Mouse (Mus musculus): ENCODE measurements around the gene Amigo1.

The Amigo1 gene

GRCm38 (mm10) chr3:108186098-108187047 lies at the start of gene Amigo1:
TSS of gene Amigo1 (plus strand) at chr3:108186335.
- TF ChIP-seq POU5F1 (IDR thresholded peaks at IDR 0.05; ENCODE audit: borderline replicate concordance, low read length) (no peak), NANOG (IDR thresholded peaks at IDR 0.05; ENCODE audit: borderline replicate concordance, low read length) (no peak), CTCF (conservative IDR thresholded peaks at IDR 0.05; ENCODE audit: low read length) (no peak)
- H3K36me3 ChIP-seq (ENCODE audit: insufficient read depth, low read length) = peaks cover 4% of the 10 kb centered on the region; the same call in 1 of the 2 replicates
- H3K4me3 ChIP-seq (replicated peaks; ENCODE audit: low read length) = peak within 1 kb of the TSS; percentile 88
- peaks cover 59% of the 10 kb centered on the region for H3K4me1 ChIP-seq (replicated peaks; ENCODE audit: low read depth, low read length)
- H3K9me3 ChIP-seq (ENCODE audit: low read length) = no peaks in the 10 kb centered on the region; the same call in 1 of the 2 replicates
- H3K27me3 ChIP-seq (ENCODE audit: insufficient read depth, low read length) = peaks cover 48% of the 10 kb centered on the region

- Histone ChIP-seq H3K27me3 (ENCODE audit: insufficient read depth, low read length) (no peaks in the 10 kb centered on the region), H3K4me3 (replicated peaks; ENCODE audit: low read length) (no peak overlapping the region), H3K36me3 (ENCODE audit: insufficient read depth, low read length) (peaks cover 25% of the 10 kb centered on the region), H3K4me1 (replicated peaks; ENCODE audit: low read depth, low read length) (peaks cover 18% of the 10 kb centered on the region), H3K9me3 (ENCODE audit: low read length) (no peaks in the 10 kb centered on the region)
- no peak for TF ChIP-seq CTCF (conservative IDR thresholded peaks at IDR 0.05; ENCODE audit: low read length)
- TF ChIP-seq NANOG (IDR thresholded peaks at IDR 0.05; ENCODE audit: borderline replicate concordance, low read length) = no peak
- no peak for TF ChIP-seq POU5F1 (IDR thresholded peaks at IDR 0.05; ENCODE audit: borderline replicate concordance, low read length)
Observed at GRCm38 (mm10) chr3:108139113-108139512, 47.0 kb upstream of the Amigo1 start.

- Histone ChIP-seq H3K4me3 (replicated peaks; ENCODE audit: low read length) (no peak overlapping the region), H3K4me1 (replicated peaks; ENCODE audit: low read depth, low read length) (peaks cover 25% of the 10 kb centered on the region), H3K36me3 (ENCODE audit: insufficient read depth, low read length) (peaks cover 23% of the 10 kb centered on the region), H3K27me3 (ENCODE audit: insufficient read depth, low read length) (no peaks in the 10 kb centered on the region), H3K9me3 (ENCODE audit: low read length) (no peaks in the 10 kb centered on the region)
- no peak for TF ChIP-seq NANOG (IDR thresholded peaks at IDR 0.05; ENCODE audit: borderline replicate concordance, low read length)
- no peak for TF ChIP-seq POU5F1 (IDR thresholded peaks at IDR 0.05; ENCODE audit: borderline replicate concordance, low read length)
- no peak for TF ChIP-seq CTCF (conservative IDR thresholded peaks at IDR 0.05; ENCODE audit: low read length)
Observed at GRCm38 (mm10) chr3:108140786-108141185, 45.3 kb upstream of the Amigo1 start.

GRCm38 (mm10) chr3:108145534-108146445 lies 40.3 kb upstream of the Amigo1 start, which contains the start of gene Gnai3:
TSS of gene Gnai3 (minus strand) at chr3:108146146.
- TF ChIP-seq POU5F1 (IDR thresholded peaks at IDR 0.05; ENCODE audit: borderline replicate concordance, low read length) (no peak), CTCF (conservative IDR thresholded peaks at IDR 0.05; ENCODE audit: low read length) (no peak), NANOG (IDR thresholded peaks at IDR 0.05; ENCODE audit: borderline replicate concordance, low read length) (no peak)
- H3K4me1 ChIP-seq (replicated peaks; ENCODE audit: low read depth, low read length) = peaks cover 38% of the 10 kb centered on the region
- H3K27me3 ChIP-seq (ENCODE audit: insufficient read depth, low read length) = 0 out of 2 replicates have a peak, but pooled peaks cover 7% of the 10 kb centered on the region
- H3K36me3 ChIP-seq (ENCODE audit: insufficient read depth, low read length) = peaks cover 12% of the 10 kb centered on the region
- H3K4me3 ChIP-seq (replicated peaks; ENCODE audit: low read length) = peak within 1 kb of the TSS; percentile 98
- no peaks in the 10 kb centered on the region for H3K9me3 ChIP-seq (ENCODE audit: low read length)

GRCm38 (mm10) chr3:108146671-108147070 lies 39.5 kb upstream of the Amigo1 start:
- peaks cover 7% of the 10 kb centered on the region; the same call in 1 of the 2 replicates for H3K36me3 ChIP-seq (ENCODE audit: insufficient read depth, low read length)
- no peak for TF ChIP-seq POU5F1 (IDR thresholded peaks at IDR 0.05; ENCODE audit: borderline replicate concordance, low read length)
- no peak for TF ChIP-seq NANOG (IDR thresholded peaks at IDR 0.05; ENCODE audit: borderline replicate concordance, low read length)
- no peak for TF ChIP-seq CTCF (conservative IDR thresholded peaks at IDR 0.05; ENCODE audit: low read length)
- peak overlapping the region; percentile 98 for H3K4me3 ChIP-seq (replicated peaks; ENCODE audit: low read length)
- H3K27me3 ChIP-seq (ENCODE audit: insufficient read depth, low read length) = 0 out of 2 replicates have a peak, but pooled peaks cover 7% of the 10 kb centered on the region
- H3K4me1 ChIP-seq (replicated peaks; ENCODE audit: low read depth, low read length) = peaks cover 45% of the 10 kb centered on the region
- H3K9me3 ChIP-seq (ENCODE audit: low read length) = no peaks in the 10 kb centered on the region

- H3K4me1 ChIP-seq (replicated peaks; ENCODE audit: low read depth, low read length) = peaks cover 45% of the 10 kb centered on the region
- H3K27me3 ChIP-seq (ENCODE audit: insufficient read depth, low read length) = 0 out of 2 replicates have a peak, but pooled peaks cover 7% of the 10 kb centered on the region
- H3K36me3 ChIP-seq (ENCODE audit: insufficient read depth, low read length) = peaks cover 7% of the 10 kb centered on the region; the same call in 1 of the 2 replicates
- H3K9me3 ChIP-seq (ENCODE audit: low read length) = no peaks in the 10 kb centered on the region
- no peak overlapping the region for H3K4me3 ChIP-seq (replicated peaks; ENCODE audit: low read length)
- TF ChIP-seq NANOG (IDR thresholded peaks at IDR 0.05; ENCODE audit: borderline replicate concordance, low read length) = no peak
- TF ChIP-seq CTCF (conservative IDR thresholded peaks at IDR 0.05; ENCODE audit: low read length) = peak; percentile 74
Observed at GRCm38 (mm10) chr3:108147386-108148235, 38.5 kb upstream of the Amigo1 start.

- no peaks in the 10 kb centered on the region for H3K36me3 ChIP-seq (ENCODE audit: insufficient read depth, low read length)
- TF ChIP-seq CTCF (conservative IDR thresholded peaks at IDR 0.05; ENCODE audit: low read length) (no peak), POU5F1 (IDR thresholded peaks at IDR 0.05; ENCODE audit: borderline replicate concordance, low read length) (no peak), NANOG (IDR thresholded peaks at IDR 0.05; ENCODE audit: borderline replicate concordance, low read length) (no peak)
- H3K27me3 ChIP-seq (ENCODE audit: insufficient read depth, low read length) = 0 out of 2 replicates have a peak, but pooled peaks cover 8% of the 10 kb centered on the region
- no peak overlapping the region for H3K4me3 ChIP-seq (replicated peaks; ENCODE audit: low read length)
- no peaks in the 10 kb centered on the region for H3K9me3 ChIP-seq (ENCODE audit: low read length)
- peaks cover 23% of the 10 kb centered on the region for H3K4me1 ChIP-seq (replicated peaks; ENCODE audit: low read depth, low read length)
Observed at GRCm38 (mm10) chr3:108152290-108152689, 33.8 kb upstream of the Amigo1 start.
